Mouse (Mus musculus) thymus, adult 18-20 months (tissue): ENCODE results near the gene Ckm.
A peak's percentile ranks its signal among the peaks of the same experiment; 100 is the strongest.

ENCODE experiments used
- DNase-seq, 2 experiments: peaks; one replicate each; pipeline ENCODE4 v3.0.0; 2022; ENCODE audit warnings: mixed read lengths in 2 of 2

Ckm gene

DNA sequence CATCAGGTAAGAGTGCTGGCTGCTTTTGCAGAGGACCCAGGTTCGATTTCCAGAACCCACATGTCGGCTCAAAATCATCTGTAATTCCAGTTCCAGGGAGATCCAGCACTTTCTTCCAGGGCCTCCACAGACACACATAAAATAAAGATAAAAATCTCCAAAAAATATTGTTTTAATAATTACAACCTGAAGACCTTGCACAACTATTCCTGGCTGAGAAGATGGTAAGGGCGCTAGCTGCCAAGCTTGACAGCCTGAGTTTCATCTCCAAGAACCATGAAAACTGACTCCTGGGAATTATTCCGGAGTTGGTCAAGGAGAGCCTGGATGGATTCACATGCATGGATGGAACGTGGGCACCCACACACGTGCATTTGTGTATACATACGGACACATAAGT, at the start of gene Ckm:
Gene Ckm, plus strand, starts transcription at position 301 of the 400 bp plus-strand sequence.
- no peak for DNase-seq

DNA sequence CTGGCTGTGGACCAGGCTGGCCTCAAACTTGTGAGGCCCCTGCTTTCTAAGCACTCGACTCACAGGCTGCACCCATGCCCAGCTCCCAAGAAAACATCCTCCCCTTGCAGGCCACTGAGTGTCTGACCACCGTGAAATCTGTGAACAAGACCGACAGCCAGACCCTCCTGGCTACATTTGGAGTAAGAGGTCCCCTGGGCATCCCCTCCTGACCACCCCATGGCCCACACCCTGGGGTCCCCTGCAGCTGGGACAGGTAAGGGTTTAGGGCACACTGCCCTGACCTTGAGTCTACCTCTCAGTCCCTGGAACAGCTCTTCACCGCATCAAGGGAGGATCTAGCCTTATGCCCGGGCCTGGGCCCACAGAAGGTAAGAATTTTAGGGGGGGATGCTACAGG, 49.6 kb upstream of the Ckm start:
- DNase-seq = no peak

GRCm38 (mm10) chr7:19356311-19356710, 48.3 kb upstream of the Ckm start:
- no peak for DNase-seq

- DNase-seq = no peak
Measured at GRCm38 (mm10) chr7:19357381-19358375, 46.9 kb upstream of the Ckm start.

- DNase-seq = no peak
Measured at GRCm38 (mm10) chr7:19358634-19359033, 45.9 kb upstream of the Ckm start.

DNA sequence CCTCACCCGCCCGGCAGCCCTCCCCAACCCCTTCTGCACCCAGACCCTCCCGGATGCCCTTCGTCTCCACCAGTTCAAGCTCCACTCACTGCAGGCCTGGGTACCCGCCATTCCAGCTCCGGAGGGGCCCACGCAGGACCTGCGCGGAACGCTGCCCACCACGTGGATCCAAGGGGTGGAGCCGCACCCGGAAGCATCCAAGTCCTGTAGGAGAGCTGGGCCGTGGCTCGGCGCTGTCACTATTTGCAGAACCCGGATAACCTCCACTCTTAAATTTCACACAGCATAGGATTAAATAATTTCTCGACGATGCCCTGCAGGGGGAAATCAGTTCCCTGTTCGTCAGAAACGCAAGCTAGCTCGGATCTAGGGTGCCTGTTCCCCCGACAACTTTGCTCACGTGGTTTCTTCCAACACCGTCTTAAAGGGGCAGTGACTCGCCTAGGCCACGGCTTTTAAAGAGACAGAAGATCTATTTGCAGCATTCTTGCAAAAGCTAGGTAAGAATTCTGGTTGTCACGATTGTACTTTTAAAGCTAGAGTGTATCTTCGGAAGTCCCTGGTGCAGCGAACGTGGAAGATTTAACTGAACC, 45.2 kb upstream of the Ckm start, which contains the start of the genes Cd3eap and Ppp1r13l:
Gene Cd3eap, minus strand, starts transcription at position 185 of the 593 bp plus-strand sequence.
Gene Ppp1r13l, plus strand, starts transcription at position 451 of the 593 bp plus-strand sequence.
- DNase-seq = peak; percentile 67 to 69

DNA sequence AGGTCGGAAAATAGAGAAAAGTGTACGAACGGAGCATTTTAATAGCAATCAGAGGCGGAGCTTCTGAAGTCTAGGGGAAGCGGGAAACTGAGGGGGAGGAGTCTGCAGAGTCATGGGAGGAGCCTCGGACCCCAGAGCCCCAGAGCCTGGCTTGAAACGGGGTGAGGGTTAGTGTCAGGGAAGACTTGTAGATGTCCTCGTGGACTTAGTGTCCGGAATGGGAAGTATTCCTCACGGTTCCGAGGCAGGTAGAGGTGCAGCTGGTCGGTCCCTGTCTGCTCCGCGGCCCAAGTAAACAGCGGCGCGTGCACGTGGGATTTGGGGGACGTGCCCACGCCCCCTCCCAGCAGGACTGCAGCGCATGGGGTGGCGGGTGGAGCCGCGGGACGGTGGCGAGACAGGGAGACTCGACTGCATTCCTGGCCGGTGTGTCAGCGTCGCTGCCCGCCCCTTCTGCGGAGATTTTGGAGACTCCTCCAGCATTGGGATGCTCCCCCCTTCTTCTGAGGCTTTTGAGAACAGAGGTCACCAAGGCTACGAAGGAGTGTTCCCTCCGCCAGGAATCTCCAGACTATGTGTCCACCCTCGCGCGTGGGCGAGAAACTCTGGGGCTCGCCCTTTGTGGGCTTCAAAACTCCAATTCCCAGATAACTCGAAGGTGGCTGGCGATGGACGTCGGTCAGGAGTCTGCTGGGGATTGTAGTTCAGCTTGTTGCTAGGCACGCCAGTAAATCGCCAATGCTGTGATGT, 44.5 kb upstream of the Ckm start:
- peak; percentile 41 to 50 for DNase-seq

DNA sequence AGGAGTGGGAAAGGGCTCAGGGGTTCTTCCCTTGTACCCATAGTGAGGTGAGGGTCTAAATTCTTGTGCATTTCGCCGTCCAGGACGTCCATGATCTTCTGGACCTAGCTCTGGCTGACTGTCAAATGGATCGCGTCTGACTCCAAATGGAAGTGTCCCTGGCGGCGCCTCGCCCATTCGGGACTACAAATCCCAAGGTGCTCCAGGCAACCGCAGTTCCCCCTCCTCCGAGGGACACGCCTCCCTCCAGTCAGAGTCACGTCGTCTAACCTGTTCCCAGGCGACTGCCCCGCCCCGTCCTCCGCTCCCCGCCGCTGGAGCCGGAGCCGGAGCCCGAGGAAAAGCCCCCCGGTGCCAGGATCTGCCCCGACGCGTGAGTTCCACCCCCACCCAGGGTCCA, 43.6 kb upstream of the Ckm start:
- peak; percentile 63 to 67 for DNase-seq

DNA sequence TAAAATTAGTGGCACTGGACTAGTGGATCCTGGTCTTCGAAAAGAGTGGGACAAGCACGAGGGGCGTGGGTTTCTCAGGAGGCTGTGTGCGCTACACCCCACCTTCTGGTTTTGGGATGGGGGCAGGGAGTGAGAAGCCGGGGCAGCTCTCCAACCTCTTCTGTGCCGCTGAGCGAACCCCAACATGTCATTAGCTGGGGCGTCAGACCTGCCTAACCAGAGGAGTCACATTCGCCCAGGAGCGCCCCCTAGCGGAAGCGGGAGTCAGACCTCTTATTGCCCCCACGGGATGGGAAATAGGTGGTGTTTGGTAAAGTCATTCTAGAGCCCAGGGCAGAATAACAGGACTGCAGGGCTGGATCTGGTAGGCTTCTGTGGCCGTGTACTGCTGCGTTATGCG, 42.9 kb upstream of the Ckm start:
- peak; percentile 52 to 67 for DNase-seq

DNA sequence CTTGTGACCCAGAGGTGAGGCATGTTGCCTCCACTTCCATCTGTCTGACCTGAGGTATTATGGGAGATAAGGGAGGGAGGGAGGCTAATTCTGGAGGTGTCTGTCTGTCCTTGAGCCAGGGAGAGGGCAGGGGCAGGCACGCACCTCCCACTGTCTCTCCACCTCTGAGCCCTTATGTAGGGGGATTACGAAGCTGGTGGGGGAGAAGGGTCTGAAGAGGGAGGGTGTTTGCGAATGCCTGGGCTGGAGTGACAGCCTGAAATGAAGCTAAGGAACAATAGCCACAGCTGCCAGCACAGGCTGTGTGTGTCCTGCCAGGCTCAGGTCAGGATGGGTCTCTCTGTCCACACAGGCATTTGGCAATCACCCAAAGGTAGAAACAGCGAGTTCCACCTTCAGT, 42.3 kb upstream of the Ckm start:
- no peak for DNase-seq

DNA sequence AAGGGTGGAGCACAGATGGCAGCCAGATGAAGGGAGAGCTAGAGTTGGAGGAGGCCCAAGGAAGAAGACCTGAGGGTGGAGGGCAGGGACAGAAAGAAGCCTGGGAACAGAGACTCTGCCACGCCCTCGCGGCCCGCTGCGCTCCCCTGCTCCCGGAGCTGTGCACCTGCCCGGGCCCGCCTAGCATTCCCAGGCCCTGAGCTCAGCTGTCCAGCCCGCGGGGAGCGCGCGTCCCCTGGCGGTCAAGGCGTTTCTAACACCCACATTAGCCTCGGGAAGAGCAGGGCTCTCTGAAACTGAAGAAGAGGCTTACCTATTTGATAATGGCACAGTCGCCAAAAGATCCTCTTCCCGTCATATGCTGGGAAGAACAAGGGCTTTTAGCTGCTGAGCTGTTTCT, 40.7 kb upstream of the Ckm start:
- peak; percentile 49 to 54 for DNase-seq

DNA sequence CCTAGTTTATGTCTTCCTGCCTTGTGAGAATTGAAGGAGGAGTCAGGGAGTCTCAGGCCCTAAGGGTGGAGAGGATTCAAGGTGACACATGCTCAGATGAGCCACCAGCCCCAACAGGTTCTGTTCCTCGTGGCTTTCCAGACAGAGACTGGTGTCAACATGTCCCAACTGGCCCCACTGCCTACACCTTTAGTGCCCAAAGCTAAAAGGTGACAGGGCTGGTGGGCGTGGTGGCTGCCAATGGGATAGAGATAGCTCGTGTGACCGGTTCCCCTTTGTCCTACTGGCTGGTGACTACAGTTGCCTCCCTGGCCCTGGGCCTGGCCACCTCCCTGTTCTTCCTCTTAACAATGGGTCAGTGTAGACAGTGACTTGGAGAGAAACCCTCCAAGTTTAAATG, 39.2 kb upstream of the Ckm start:
- no peak for DNase-seq

DNA sequence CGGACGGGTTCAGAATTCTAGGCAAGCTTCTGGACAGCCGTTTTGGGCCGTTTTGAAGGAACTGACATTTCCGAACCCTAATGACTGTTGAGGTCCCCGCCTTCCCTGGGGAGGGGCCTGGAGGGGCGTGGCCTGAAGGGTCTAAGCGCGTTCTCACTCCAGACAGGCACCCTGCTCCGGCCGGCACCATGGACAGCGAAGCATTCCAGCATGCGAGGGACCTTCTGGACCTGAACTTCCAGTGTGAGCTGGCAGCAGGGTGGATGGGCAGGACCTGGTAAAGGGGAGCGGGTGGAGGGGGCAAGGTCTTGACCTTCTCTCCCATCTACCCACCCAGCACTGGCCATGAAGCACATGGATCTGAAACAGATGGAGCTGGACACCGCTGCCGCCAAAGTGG, 36.2 kb upstream of the Ckm start:
- no peak for DNase-seq

- peak; percentile 52 for DNase-seq
Measured at GRCm38 (mm10) chr7:19369823-19370425, 34.7 kb upstream of the Ckm start.

GRCm38 (mm10) chr7:19373367-19373766, 31.2 kb upstream of the Ckm start:
- DNase-seq = no peak

DNA sequence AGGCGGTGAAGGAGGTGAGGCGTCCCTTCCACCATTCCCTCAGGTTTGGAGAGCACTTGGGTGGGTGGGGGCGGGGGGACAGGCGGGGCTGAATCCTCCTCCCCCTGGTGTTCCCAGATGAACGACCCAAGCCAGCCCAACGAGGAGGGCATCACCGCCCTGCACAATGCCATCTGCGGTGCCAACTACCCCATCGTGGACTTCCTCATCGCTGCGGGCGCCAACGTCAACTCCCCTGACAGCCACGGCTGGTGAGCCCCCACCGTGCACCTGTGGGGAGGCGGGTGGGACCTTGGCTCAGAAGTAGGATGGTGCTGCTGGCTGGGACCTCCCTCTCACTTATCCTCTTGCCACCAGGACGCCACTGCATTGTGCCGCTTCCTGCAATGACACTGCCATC, 29.2 kb upstream of the Ckm start:
- DNase-seq = no peak

DNA sequence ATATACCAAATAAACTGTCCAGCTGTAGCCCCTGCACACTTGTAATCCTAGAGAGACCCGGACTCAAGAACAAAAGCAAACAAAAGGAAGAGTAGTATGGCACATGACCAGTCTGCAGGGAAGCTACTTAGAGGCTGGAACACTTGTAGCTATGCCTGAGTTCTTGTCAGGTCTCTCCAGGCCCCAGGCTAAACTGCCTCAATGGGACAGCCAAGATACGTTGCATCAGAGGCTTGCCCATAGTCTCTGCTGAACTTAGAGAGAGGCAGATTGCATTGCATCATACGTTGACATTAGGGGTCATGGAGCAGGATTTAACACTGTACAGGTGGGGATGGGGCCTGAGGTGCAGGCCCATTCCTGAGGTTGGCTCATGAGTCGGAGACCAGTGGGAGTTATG, 28.6 kb upstream of the Ckm start:
- no peak for DNase-seq

DNA sequence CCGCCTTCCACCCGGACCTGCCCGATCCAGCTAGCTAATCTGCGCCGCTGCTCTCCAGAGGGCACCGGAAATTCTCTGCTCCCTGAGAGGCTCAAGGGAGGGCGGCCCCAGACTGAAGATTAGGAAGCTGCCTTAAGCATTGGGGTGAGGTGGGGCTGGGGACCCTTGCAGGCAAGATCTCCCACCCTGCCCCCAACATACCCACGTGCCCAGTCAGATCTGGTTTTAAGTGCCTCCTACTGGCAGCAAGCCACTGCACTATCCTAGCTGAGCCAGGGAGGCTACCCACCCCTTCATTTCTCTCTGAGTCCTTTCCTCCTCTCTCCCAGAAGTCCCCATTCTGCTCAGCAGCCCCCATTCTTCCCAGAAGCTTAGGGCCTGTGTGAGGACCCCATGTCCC, 26.5 kb upstream of the Ckm start:
- no peak for DNase-seq

DNA sequence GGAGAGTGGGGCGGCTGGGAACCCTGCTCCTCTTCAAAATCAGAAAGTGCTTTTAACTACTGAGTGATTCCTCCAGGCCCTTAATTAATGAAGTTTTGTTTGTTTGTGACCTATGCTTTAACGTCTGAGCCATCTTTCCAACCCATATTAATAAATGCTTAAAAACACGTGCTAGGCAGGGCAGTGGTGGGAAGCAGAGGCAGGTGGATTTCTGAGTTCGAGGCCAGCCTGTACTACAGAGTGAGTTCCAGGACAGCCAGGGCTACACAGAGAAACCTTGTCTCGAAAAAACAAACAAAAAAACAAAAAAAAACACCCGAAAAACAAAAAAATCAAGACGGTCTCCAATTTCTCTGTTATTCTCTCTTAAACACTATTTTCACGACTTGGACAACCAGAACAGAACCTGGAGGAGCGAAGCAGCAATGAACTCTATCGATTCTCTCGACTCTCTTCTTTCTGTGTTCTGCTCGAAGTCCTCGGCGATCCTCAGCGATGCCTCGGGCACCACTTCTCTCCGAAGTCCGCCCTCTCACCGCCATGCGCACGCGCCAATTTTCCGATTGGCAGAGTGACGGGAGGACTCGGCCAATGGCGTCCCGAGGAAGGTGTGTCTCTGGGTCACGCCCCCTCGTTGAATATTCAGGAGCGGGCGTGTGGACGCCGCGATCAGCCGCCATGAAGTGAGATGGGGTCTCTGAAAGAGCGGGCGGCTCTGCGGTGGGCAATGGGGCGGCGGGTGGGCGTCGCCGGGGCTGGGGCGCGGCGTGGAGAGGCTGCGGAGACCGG, 23.0 kb upstream of the Ckm start, which contains the start of gene Ercc2:
Gene Ercc2, plus strand, starts transcription at position 634 of the 789 bp plus-strand sequence.
- DNase-seq = peak; percentile 98

DNA sequence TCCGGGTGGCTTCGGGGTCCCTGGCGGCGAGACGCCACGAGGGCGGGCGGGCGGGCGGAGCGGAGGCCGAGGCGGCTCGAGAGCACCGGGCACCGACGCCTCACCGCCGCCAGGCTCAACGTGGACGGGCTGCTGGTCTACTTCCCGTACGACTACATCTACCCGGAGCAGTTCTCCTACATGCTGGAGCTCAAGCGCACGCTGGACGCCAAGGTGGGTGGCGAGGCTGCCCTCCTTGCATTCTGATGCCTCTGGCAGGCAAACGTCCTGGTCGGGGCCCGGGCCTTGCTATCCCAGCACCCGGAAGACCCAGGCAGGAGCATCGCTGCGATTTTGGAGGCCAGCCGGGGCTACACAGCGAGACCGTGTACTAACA, 22.4 kb upstream of the Ckm start:
- DNase-seq = no peak

- DNase-seq = no peak
Measured at GRCm38 (mm10) chr7:19383708-19384107, 20.9 kb upstream of the Ckm start.
